Mouse (Mus musculus): ENCODE results near the gene Borcs7.
A peak's percentile ranks its signal among the peaks of the same experiment; 100 is the strongest.

Gene Borcs7

DNA sequence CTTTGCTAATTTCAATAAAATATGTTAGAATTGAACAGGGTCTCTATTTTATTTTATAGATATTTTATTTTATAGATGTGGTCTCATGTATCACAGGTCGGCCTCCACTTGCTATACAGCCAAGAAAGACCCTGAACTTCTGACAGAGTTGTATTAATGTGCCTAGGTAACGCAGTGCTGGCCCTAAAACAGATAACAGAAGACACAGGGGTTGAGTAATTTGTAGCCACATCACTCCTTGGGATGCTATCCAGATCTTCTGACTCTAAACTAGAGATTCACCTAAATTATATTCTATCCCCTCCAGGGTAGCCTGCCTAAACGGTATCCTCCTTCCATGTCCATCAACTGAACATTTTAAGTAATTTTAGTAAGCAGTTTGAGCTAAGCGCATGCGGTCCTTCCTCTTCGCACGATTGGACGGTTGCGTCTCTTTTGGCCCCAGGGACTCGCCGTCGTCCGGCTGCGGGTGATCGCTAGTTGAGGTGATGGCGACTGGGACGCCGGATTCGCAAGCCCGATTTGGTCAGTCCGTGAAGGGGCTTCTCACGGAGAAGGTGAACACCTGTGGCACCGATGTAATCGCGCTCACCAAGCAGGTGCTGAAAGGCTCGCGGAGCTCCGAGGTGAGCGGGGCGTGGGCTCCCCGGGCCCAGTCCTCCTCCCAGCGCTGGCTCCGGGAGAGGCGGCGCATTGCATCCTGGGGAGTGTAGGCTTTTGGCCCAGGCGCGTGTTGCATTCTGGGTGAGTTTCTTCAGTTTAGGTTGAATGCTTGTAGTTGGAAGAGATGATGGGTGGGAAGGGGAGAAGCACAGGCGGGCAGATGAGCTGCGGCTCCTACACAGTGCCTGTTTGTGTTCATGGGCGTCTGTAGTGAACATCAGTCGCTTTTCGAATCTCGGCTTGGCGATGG lies at the start of gene Borcs7:
Gene Borcs7, plus strand, starts transcription at position 447 of the 913 bp plus-strand sequence.
- peak; percentile 89 to 93 for DNase-seq

DNA sequence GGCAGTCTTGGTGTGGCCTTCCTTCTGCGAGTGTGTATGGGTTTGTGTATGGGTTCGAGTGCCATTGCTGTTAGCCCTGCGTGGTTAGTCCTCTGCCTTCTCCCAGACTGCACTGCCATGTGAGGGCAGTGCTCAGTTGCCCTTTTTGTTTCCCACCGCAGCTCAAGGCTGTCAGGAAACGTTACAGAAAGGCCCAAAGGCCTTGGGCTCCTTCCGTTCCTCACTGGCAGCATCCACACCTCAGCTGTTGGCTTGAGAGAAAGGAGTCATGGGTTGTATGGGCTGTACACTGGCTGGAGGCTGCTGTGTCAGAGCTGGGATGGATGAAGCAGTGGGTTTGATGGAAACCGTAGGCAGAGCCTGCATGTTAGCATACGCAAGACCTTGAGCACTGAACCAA lies 48.9 kb upstream of the Borcs7 start:
- DNase-seq: no peak

DNA sequence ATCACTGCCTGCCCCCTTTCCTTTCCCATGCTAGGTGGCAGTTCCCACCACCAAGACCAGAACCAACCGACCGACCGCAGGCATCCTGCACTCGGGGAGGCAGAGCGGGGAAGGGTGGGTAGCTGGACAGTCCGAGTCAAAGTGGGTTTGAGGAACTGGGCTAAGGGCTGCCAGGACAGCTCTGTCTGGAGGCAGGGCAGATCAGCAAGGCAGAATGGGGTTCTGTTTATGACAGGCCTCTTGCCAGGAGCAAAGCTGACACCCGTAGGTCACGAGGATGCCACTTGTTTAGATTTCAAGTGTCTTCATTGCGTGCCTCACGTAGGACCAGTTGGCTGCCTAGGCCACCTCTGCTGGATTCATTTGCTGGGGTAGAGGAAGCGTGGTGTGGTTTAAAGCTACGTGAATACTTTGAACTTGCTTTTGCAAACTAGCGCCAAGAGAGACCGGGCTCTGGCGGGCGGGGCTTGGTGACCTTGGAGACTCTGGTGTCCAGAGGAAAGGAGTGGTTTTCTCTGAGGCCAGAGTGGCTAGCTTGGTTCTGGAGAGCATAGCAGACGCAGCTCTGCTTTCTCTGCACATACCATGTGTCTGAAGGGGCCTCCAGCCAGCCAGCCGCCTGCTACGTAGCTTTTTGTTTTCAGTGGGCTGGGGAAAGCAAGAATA lies 48.2 kb upstream of the Borcs7 start:
- peak; percentile 77 to 85 for DNase-seq

DNA sequence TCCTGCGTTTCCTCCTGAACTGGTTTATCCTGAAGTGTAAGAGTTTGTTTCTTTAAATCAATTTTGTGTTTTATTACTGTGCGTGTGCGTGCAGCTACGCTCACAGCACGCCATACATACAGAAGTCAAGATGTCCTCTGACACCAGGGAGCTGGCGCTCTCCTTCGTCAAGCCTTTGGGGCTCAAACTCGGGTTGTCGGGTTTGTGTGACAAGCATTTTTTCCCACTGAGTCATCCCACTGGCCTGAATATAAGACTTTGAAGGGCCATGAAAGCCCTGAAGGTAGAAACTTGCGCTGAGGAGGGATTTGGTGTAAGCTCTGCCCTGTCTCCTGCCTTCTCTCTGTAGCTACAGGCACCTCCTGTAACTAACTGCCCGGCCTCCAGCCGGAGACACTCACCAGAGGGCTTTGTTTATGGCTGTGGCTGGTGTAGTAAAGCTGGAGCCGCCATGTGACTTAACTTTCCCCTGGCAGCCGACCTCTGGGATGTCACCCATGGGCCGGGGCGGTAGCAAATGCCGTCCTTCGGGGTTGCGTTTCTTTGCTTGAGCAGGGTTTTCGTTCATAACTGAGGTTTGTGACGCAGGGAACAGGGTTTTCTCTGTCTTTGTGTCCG lies 47.5 kb upstream of the Borcs7 start:
- DNase-seq: no peak

DNA sequence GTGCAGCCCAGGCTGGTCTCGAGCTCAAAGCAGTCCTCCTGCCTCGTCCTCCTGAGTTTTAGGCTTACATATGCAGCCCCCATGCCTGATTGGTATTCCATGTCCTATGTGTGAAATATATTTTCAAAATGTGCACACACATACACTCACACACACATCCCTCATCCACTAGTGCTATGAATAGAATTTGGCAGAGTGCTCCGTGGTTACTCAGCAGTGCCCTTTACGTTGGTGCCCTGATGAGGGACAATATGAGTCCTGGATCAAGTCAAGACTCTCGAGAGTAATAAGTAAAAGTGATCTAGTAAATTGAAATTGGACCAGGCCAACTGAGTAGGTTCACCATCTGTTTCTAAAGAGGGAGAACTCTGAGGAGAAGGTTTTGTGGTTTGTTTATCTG lies 46.5 kb upstream of the Borcs7 start:
- DNase-seq: no peak

DNA sequence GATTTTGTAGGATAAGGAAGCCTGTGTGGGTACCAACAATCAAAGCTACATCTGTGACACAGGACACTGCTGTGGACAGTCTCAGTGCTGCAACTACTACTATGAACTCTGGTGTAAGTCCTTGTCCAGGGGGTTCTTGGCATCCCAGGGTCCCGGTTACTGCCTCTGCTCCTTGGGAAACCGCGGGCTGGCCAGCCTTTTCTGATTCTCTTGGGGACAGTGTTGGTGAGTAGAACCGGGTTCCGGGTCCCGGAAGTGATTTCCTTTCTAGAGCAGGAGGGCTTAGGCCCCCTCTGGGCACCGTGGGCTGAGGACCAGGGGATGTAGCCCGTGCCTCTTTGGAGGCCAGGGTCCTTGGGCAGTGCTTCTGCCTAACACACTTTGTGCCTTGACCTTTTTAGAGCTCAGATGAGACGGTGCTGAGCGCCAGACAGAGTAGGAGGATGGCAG lies 45.3 kb upstream of the Borcs7 start:
- no peak for DNase-seq

DNA sequence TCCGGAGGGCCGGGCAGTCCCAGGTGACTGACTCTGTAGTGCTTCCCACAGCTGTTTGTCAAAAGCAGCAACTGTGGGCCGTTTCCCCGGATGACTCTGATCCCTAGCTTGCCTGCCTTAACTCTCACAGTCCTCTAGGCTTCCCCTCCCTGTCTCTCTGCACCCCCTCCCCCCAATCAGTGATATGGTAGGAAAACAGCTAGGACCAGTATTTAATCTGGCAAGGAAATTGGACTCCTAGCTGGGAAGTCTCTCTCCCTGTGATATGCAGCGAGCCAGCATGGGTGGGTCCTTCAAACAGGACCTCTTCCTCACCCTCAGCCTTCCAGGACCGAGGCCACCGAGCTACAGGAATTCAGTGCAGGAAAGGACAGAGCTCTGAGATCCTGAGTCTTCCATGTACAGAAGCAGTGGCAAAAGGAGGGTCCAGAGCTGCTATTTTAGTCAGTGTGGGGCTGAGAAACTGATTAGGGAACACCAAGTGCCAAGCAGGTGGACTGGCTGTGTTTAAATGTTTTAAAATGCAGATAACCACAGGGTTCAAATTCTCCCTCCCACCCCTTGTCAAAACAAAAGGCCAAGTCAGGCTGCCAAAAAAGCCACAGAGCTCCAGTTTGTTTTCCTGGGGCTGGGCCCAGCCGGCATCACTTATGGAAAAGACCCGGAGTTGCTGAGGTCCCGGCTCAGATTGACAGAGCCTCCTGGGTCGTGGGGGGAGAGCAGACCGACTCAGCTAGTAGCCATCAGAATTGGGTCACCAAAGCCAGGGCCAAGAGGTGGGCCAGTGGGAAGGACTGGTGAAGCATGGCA lies 44.7 kb upstream of the Borcs7 start:
- peak; percentile 59 to 77 for DNase-seq

DNA sequence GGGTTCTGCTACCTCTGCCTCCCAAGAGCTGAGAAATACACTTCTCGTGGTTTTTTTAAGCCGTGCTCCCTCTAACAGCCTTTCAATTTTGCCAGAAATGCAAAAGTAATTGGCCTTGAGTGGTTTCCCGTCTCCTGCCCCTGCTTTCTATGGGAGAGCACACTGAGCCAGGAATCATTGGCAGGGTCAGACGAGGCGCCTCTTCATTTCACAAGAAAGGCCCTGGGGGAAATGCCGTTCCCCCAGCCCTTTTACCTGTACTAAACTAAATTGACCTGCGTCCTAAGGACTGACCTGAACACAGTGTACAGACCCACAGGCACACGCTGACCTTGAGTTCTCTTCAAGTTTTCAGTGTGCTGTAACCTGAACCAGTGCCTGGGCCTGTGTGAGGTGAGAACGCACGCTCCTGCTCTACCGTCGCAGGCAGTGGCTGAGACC lies 43.6 kb upstream of the Borcs7 start:
- no peak for DNase-seq

DNA sequence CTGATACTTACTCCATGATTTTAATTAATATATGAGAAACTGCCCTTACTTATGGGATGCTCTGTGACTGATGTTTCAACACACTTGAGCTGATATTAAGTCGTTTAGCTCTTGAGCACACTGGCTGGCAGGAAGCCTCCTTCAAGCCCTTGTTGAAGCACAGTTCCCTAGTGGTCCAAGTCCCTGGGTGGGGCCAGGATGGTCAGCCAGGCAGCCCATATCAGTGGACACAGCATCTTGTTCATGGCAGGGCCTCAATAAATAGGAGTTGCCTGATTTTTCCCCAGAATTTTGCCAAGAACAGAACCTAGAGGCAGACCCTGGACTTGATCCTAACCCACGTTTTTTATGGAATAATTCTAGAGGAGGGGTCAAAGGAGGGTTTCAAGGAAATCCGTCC lies 42.5 kb upstream of the Borcs7 start:
- peak in 1 of 2 experiments; percentile 43 for DNase-seq

DNA sequence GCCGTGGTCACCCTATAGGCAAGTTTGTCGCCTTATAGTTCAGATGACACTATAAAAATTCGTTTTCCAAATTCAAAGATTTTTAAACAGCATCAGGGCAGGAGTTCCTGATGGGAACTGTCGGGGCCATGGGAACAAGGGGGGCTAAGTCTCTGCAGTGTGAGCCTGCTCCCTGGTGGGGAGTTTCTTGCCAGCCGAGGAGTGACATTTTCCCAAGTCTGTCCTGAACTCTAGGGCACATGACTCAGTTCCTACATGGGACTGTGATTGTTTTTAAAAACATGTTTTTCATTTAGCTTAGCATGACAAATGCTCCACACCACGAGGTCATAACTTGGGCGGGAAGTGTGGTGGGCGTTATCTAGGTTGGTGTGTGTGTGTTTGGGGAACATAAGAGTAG lies 41.9 kb upstream of the Borcs7 start:
- DNase-seq: peak in 1 of 2 experiments; percentile 56

DNA sequence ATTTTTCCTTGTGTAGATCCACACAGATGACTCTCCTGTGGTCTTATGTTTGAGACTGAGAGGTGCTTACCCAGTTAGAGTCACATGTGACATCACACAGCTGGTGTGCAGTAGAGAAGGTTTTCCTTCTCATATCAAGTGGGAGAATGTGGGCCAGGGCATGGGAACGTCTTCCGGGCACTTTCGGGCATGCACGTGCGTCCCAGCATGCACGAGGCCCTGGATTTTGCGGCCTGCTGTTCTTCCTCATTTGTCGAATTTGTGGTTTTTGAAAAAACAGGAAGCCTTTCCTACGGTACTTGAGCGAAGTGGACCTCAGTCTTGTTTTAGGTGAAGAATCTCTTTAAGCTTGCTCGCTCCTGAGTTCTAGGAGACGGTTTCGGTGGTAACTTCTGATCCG lies 41.1 kb upstream of the Borcs7 start:
- DNase-seq: no peak

DNA sequence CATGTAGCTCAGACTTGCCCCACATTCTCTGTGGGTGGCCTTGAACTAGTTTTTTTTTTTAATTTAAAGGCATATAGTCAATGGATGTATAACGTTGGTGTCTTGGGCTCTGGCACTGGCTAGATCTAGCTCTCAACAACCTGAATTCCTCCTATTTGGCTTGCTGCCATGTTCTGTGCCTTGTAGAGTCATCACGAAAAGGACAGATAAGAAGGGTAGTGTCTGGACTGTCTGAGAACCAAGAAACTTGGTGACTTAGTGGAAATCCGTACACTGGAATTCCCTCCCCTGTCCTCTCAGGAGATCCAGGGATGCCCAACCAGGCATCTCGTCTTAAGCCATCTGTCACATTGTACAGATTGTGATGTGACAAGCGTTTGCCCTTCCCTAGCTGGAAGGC lies 36.5 kb upstream of the Borcs7 start:
- no peak for DNase-seq

DNA sequence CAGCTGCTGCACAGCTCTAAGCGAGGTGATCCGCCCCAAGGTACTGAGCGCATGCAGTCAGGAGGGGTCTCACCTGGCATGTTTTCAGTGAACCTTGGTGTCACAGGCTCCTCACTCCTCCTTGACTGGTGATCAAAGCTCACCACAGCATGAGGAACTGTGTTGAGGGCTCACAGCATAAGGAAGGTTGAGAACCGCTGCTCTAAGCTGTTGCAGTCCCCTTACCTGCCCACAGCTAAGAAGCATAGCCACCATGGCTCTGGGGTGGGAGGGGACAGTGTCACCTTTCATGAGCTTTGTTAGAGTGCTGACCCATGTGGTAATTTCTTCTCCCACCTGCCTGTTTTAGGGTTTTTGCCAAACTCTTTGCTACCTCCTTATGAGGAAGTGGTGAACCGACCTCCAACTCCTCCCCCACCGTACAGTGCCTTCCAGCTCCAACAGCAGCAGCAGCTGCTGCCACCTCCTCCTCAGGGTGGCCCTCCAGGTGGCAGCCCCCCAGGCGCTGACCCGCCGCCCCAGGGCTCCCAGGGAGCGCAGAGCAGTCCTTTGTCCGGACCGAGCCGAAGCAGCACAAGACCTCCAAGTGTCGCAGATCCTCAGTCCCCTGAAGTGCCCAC lies 36.0 kb upstream of the Borcs7 start:
- DNase-seq: no peak

DNA sequence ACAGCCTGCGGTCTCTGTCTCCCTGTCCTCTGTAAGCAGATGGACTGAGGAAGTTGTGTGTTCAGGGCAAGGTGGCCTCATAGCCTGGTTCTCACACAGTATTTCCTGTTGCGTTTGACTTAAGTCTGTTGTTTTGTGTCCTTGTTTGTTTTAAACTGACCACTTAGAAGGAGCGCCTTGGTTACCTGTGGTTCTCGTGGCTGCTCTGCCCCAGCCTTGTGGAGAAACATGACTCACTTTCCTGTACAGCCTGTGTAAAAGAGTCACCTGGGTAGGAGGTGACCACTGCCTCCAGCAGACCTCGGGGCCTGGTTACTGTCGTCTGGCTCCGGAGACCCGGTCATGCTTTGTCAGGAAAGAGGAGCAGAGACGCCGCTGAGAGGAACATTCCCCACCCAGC lies 34.1 kb upstream of the Borcs7 start:
- DNase-seq: no peak

DNA sequence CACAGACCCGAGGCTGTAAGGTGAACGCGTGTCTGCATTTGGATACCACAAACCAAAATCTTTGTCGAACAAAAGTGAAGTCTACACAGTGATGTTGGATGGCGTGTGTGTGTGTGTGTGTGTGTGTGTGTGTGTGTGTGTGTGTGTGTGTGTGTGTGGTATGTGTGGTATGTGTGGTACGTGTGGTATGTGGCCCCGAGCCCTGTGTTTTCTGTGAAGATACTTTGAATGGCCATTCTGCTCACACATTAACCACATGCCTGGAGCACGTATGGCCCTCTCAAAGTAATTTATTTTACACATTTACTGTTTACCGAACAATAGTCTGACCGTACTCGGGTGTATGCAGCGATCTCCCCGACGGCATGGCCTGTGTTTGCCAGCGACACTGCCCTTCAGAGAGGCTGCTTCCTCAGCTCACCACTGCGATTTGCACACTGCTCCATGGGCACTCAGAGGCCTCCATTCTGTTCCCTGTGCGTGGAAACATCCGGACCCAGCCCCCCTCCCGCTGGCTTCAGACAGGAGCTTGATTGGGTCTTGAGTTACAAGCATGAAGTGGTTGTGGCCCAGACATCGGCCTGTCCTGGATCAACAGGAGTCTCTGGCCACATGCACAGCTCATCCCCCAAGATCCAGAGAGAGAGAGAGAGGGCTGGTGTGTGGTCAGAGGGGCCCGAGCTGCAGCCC lies 33.4 kb upstream of the Borcs7 start:
- no peak for DNase-seq

DNA sequence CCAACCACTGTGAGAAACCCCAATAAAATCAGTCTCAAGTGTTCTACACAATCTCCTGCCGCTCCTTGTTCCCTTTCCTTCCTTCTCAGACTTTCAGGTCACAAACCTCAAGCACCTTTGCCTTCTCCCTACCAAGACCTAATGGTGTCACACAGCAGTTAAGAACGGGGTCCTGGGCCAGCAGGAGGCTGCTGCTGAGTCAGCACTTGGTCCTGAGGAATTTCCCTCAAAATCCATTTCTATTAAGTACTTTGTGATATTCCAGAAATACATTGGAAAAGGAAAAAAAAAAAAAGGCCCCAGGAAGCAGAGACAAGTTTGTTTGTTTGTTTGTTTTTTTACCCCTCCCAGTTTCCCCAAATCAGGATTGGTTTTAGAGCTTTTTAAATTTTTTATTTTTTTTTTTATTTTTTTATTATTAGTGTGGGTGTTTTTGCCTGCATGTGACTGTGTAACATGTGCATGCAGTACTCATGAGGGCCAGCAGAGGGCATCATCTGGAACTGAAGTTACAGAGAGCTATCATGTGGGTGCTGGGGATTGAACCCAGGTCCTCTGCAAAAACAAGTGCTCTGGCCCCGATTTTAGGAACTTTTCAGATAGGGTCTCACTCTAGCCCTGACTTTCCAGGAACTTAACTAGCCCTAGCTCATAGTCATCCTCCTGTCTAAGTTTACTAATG lies 32.2 kb upstream of the Borcs7 start:
- DNase-seq: peak; percentile 56 to 67

DNA sequence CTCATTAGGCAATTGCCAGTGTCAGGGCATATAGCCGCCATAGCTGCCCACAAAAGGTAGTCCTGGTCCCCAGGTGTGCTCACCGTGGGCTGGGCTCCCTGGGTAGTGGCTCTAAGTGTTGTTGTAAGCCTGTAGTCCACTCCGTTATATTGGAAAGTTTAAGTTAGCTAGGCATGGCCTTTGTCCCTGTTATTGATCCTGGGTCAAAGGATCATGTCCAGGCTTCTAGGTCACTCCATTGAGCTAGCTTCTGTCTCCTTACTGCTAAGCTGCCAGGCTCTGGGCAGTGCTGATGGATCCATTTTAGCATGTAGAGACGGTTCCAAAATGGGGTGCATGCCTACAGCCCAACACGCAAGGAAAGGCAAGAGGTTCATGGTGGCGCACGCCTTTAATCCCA lies 31.4 kb upstream of the Borcs7 start:
- DNase-seq: no peak

DNA sequence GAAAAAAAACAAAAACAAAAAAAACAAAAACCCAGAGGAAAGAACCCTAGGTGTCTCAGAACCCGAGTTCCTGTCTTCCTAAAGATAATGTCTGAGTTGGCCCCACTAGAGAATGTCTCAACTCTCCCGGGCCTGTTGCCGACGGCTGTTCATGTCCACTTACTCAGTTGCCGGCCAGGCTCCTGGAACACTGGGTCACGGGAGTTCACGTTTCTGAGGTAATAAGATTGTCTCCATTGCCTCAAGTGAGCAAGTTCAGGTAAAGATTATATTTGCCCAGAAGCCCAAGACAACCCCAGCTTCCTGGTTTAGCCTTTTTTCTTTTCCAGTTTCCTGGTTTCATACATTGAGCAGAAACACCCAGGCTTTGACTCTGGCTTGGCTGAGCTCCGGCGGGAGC lies 30.9 kb upstream of the Borcs7 start:
- DNase-seq: no peak

DNA sequence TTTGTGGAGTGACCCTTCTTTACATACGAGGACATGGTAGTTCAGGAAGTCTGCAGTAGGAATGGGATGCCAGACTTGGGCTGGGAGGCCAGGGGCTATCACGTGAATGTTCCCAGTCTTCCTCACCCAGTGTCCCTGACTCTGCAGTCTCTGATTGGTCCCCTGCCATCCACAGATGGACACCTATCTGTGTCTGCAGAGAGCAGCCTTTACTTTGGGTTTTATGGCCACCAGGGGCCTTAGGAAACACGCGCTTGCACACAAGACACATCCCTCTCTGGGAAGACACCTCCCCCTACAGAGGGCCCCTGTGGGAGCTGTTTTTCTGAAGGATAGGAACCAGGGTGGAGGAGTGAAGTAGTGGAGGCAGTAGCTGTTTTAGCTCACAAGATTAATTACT lies 28.2 kb upstream of the Borcs7 start:
- DNase-seq: peak in 1 of 2 experiments; percentile 45

DNA sequence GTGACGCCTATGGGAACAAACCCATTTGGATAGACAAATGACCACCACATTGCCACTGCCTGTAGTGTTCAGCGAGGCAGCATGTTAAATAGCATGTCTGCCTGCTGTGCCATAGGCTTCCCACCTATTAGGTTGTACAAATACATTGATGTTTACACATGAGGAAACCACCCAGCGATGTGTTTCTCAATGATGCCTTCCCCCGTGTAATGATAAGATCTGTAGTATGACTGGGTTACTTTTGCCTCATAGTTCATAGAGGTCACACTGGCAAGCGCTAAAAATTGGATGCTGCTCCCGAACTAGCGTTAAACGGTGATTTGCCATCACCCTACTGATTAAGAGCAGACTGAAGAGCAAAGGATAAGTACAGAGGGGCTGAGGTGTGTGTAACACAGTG lies 27.5 kb upstream of the Borcs7 start:
- no peak for DNase-seq

DNA sequence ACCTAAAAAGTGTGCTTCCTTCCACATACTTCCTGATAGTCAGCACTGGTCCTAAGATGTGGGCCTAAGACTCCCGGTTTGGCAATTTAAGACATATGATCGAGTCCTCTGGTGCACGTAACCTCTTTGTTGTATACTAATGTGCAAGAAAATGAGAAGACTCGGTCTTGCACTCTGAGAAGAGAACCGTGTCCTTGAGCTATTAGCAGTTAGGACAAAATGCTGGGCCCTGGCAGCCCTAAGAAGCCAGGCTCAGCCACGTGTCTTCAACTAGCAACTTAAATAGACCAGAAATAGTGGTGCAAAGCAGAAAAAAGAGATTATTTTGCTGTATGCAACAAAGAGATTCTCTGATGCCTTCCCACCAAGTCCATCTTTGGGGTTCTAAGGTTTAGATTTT lies 26.9 kb upstream of the Borcs7 start:
- no peak for DNase-seq

Measured in kidney, postnatal 4 days (tissue).